Mouse (Mus musculus): ENCODE measurements around the gene Gm20695. TPM values are rescaled to one million over a fixed set of nuclear protein-coding genes. Genes with fewer than 3 reads are reported as not detected.
"Not testable (repeated sequence)": the region's sequence is repeated elsewhere in the genome, so short reads cannot be mapped to it uniquely, and the experiment has no call there.

Gm20695 gene
- total RNA-seq (2014; fragmentation: Nextera tagmentation) (1.3 and 7.0 TPM in 2 replicates), total RNA-seq (2017) (1.4 TPM in 1 of 2 replicates, not detected in the other)

DNA sequence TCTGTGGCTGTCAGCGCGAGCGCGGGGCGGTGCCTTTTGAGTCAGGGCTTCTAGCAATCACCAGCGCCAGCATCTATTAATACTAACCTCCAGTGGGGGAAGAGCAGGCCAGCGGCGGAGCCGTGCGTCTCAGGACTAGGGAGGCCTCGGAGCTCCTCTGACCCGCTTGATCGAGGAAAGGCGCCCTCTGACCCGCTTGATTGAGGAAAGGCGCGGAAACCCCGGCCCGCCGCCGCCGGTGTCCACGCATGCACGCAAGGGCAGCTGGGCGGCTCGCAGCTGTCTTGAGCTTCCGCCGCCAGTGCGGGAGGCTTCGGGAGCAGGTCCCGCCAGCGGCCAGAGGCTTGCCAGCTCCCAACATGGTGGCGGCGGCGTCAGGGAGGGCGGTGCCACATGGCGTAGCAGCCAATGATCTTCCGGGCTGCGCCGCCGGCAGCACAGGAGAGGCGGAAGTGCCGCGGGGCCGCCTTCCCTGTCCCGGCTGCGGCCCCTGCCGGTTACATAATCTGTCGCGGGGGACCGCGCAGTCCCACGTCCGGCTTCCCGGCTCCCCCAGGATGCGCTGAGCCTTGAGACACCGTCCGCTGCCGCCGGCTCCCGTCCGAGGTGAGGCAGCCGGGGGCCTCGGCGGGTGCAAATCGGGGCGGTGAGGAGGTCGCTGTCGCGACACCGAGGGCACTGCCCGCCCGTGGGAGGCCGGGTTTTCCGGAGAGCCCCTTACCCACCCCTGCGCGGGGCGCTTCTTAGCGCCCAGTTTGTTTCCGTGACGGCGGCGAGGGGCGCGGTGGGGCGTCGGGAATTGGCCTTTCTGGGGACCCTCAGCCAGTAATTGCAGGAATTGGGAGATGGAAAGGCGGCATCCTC, at the start of gene Gm20695, which contains the start of gene Zfp597:
Gene Gm20695 (plus strand): TSS at position 448 of the 864 bp plus-strand sequence.
Gene Zfp597 (minus strand): TSS at position 361 of the 864 bp plus-strand sequence.
- ATAC-seq (replicated peaks; ENCODE audit: poor library complexity, severe bottlenecking), result peak; percentile 95

DNA sequence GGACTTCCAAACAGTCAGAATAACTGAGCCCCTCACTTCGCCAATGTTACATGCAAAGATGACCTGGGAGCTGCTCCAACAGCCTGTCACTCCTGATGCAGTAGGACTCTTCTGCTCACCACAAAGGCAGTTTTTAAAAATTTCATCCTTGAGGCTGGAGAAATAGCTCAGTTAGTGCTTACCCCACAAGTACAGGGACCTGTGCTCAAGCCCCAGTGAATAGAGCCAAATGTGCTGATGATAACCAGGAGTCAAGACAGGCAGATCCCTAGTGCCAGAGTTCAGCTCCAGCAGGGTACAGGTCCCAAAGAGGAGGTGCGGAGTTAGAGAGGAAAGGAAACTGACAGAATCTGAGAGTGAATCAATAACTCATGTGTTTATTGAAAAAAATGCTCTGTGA, 49.0 kb upstream of the Gm20695 start:
- no peak for ATAC-seq (replicated peaks; ENCODE audit: poor library complexity, severe bottlenecking)

DNA sequence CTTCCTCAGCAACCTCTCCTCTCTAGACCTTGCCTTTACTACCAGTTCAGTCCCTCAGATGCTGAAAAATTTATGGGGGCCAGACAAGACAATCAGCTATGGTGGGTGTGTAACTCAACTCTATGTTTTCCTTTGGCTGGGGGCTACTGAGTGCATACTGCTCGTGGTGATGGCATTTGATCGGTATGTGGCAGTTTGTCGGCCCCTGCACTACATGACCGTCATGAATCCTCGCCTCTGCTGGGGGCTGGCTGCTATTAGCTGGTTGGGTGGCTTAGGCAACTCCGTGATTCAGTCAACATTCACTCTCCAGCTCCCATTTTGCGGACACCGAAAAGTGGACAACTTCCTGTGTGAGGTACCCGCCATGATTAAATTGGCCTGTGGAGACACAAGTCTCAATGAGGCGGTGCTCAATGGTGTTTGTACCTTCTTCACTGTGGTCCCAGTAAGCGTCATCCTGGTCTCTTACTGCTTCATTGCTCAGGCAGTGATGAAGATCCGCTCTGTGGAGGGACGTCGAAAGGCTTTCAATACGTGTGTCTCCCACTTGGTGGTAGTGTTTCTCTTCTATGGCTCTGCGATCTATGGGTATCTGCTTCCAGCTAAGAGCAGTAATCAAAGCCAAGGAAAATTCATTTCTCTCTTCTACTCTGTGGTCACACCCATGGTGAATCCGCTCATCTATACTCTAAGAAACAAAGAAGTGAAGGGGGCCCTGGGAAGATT, 45.1 kb upstream of the Gm20695 start:
- ATAC-seq (replicated peaks; ENCODE audit: poor library complexity, severe bottlenecking), result 0 out of 2 replicates have a peak, but pooled peaks have one; percentile 33

DNA sequence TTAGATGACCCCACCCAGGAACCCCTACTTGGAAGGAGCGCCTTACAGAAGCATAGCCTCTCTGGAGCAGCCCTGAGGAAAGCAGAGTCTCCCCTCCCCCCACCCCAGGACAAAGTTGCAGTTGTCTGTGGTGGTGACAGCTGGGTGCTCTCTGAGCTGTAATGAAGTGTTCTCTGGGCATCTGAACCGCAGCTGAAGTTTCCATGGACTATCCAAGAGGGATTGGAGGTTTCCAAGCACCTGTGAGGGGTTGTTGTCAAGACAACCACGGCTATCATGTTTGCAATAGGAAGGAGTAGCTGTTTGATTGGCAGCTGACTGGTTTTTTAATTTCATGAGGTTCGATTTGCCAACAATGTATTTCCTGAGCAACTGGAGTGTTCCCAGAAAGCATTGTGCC, 41.5 kb upstream of the Gm20695 start:
- ATAC-seq (replicated peaks; ENCODE audit: poor library complexity, severe bottlenecking), result peak; percentile 5; the same call in 1 of the 2 replicates

DNA sequence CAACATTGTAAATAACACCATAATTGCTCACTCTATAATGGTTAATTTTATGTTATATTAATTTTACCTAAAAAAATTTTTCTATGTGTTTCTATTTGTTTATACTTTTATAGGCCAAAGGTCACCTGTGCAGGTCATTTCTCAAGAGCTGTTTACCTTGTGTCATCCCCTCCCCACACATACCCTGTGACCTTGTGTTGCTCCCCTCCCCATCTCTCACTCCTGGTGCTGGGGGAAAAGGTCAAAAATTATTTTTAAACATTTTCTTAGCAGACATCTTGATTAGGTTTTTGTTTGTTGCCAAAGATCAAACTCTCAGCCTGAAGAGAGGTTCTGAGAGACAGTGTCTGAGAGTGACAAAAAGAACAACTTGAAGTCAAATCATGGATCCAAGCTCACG, 40.7 kb upstream of the Gm20695 start:
- ATAC-seq (replicated peaks; ENCODE audit: poor library complexity, severe bottlenecking), result no peak

DNA sequence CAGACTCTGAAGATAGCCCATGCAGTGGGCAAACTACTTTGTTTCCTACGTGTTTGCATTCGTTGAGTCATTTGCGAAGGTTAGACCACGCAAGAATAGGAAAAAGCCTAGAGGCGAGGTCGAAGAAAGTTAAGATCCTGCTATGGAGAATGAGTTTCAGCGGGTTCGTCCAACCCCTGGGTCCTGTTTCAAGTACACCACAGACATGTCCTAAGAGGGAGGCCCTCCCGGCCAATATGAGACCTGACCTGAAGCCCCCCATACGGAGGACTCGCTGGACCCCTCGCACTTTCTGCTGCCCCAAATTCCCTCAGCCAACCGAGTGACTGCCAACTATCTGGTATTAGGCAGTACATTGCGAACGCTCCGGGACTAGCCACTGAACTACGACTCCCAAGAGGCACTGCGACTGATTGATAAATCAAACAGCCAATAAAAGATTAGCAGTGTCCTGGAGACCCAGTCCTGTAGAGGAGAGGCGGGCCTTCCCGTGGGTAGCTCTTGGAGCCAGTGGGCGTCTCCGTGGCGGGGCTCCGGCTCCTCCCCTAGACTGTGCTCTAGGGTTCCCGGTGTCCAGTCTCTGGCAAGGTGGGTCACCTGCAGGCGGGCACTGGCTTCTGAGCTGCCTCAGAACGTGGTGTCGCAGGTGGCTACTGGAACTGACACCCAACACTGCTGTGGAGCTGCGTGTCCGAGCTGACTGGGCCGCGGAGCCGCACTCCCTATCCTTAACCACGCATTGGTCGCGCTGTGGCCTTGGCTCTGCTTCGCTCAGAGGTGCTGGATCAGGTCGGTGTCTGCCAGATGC, 37.5 kb upstream of the Gm20695 start, which contains the start of gene Zfp174:
Gene Zfp174 (plus strand): TSS at position 558 of the 808 bp plus-strand sequence.
- peak; percentile 96 for ATAC-seq (replicated peaks; ENCODE audit: poor library complexity, severe bottlenecking)

DNA sequence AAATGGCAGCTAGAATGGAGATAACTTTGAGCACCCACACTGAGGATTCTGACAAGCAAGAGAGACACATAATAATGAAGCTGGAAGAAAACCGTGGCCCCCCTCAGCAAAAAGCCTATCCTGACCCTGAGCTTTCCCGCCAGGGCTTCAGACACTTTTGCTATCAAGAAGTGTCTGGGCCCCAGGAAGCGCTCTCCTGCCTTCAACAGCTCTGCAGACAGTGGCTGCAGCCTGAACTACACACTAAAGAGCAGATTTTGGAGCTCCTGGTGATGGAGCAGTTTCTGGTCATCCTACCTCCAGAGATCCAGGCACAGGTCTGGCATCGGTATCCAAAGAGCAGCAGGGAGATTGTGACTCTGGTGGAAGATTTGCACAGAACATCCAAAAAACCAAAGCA, 36.6 kb upstream of the Gm20695 start:
- ATAC-seq (replicated peaks; ENCODE audit: poor library complexity, severe bottlenecking), result no peak

DNA sequence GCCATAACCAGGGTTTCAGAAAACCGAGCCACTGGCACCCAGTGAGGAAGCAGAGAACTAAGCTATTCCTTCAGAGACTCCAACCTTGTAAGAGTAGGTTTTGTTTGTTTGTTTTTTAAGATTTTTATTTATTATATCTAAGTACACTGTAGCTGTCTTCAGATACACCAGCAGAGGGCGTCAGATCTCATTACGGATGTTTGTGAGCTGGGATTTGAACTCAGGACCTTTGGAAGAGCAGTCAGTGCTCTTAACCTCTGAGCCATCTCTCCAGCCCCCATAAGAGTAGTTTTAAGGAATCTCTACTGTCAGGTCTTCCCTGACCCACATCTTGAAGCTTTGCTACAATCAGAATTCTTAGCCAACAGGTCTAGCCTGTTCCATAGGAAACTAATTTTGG, 36.0 kb upstream of the Gm20695 start:
- no peak for ATAC-seq (replicated peaks; ENCODE audit: poor library complexity, severe bottlenecking)

DNA sequence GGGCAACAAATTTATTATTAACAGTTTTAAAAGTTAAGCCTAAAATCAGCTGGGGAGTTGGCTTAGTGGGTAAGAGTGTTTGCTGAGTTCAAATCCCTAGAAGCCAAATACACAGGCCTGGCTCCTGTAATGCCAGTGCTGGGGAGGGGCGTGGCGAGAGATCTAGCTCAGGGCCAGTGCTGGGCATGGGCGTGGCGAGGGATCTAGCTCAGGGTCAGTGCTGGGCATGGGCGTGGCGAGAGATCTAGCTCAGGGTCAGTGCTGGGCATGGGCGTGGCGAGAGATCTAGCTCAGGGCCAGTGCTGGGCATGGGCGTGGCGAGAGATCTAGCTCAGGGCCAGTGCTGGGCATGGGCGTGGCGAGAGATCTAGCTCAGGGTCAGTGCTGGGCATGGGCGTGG, 33.1 kb upstream of the Gm20695 start:
- ATAC-seq (replicated peaks; ENCODE audit: poor library complexity, severe bottlenecking), result not testable (repeated sequence)

DNA sequence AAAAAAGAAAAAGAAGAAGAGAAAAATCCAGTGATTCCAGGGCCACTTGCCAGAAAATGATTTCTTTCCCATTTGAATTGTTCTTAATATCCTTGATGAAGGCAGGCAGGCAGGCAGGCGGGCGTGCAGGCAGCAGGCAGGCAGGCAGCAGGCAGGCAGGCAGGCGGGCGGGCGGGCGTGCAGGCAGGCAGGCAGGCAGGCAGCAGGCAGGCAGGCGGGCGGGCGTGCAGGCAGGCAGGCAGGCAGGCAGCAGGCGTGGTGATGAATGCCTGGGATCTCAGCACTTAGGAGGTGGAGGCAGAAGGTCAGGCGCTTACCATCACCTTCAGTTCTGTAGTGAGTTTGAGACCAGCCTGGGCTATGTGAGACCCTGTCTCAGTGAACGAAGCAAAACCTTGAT, 31.9 kb upstream of the Gm20695 start:
- ATAC-seq (replicated peaks; ENCODE audit: poor library complexity, severe bottlenecking), result no peak

DNA sequence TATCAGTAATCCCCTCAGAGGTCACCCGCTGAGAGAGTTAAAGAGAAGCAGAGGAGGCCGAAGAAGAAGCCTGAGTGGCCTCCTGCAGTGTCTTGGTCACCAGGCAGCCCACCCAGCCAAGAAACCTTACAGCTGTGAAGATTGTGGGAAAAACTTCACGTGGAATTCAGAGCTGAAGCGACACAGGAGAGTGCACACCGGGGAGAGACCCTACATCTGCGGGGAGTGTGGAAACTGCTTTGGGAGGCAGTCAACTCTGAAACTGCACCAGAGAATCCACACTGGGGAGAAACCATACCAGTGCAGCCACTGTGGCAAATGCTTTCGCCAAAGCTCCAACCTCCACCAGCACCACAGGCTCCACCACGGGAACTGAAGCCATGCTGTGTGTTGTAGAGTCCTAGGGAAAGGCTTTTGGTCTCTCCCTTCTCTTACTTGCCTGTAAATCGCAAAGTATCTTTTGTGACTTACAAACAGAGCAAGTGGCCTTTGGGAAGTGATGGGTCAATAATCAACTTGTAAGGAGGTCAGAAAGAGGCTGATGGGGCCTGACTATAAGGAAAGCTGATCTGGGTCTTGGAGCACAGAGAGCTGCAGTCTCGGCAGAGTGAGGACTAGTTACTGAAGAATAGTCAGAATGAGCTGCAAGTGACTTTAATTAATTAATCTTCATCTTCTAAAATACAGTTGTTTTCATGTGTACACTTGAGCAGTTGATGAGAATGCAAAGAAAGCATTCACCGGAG, 29.8 kb upstream of the Gm20695 start:
- no peak for ATAC-seq (replicated peaks; ENCODE audit: poor library complexity, severe bottlenecking)

DNA sequence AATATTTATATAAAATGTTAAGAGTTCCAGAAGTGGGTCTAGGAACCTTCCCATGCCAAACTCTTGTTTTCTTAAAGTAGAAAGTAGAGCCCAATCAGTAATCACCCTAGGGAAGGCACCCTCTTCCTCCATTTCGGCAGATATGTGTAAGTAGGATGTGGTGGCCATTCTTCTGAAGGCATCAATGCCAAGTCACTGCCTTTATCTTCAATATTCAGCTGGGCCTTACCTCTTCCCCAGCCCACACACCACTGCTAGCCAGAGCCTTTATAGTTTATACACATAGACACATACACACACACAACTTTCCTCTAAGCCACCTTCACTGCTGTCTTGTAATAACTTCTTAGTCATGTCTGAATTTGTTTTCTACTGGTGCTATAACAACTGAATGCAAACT, 28.7 kb upstream of the Gm20695 start:
- no peak for ATAC-seq (replicated peaks; ENCODE audit: poor library complexity, severe bottlenecking)

DNA sequence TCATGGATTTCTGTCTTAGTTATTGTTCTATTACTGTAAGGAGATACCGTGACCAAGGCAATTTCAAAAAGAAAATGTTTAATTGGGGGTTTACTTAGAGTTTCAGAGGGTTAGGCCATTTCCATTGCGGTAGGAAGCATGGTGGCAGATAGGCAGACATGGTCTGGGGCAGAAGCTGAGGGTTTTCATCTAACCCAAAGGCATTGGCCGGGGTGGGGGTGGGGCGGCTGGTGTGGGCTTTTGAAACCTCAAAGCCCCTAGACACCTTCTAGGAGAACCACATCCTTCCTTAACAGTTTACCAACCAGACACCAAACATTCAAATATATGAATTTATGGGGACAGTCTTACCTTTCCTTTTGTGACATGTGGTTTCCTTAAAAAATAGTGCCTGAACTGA, 25.2 kb upstream of the Gm20695 start:
- ATAC-seq (replicated peaks; ENCODE audit: poor library complexity, severe bottlenecking), result peak; percentile 55

DNA sequence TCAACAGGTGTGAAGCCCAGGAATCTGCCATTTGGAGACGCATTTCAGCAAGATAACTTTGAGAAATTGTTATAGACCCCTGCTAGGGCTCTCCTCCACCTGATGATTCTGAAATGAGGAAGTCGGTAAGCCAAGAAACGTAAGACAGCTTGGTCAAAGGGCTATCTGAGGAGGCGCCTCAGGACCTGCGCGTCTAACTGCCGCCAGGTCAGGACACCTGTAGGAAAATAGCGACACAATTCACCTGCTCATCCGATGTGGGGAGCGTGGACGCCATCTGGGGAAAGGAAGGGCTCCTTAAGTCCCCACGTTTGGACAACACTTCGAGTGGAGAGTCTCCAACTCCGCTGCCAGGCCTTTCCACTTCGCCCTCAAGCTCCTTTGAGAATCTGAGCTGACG, 12.6 kb upstream of the Gm20695 start:
- peak; percentile 45 for ATAC-seq (replicated peaks; ENCODE audit: poor library complexity, severe bottlenecking)

DNA sequence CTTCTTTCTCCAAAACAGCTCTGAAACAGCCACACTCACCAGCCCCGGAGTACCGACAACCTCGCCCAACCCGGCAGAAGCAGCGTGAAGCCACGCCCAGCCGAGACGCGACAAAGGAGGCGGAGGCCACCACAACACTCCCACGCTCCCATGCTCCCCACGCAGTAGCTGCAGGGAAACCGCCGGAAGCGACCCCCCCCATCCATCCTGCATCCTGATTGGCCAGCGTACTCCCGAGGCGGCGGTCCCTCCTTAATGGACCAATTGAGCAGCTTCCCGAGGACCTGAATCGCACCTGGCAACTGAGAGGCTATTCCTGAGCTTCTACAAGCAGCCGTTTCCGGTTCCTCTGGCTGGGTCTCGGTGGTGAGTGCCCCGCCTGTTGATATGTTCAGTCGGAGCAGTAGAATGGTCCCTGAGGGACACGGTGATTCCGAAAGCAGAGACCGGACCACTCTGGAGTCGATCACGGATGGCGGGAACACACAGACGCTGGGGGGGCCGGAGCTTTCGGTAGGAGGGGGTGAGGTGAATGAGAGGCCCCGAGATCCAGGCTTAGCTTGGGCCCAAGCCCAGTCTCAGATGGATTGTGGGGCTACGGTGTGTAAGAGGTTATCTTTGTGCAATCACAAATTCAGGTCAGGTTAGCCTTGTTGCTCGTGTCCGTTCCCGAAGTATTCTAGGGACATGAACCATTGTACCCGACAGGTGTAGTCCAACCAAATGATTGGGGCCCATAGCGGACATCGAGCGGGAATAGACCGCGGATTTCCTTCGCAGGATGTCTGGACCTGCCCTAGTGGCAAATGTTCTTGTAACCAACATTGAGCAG, 12.0 kb upstream of the Gm20695 start, which contains the start of gene Naa60:
Gene Naa60 (plus strand): TSS at position 160 of the 832 bp plus-strand sequence.
- peak; percentile 97 for ATAC-seq (replicated peaks; ENCODE audit: poor library complexity, severe bottlenecking)

DNA sequence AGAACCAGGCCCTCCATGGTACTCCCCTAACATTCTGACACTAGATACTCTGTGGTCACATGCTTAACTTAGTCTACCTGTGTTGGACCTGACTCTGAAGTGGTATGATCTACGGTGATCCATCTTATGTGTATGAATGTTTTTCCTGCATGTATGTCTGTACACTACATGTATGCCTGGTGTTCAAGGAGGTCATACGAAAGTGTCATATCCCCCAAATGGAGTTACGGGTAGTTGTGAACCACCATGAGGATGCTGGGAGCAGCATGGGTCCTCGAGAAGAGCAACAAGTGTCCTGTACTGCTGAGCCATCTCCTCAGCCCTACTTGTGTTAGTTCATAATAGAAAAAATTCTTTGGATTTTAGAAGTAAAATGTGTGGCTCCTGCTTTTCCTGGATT, 8.1 kb upstream of the Gm20695 start:
- ATAC-seq (replicated peaks; ENCODE audit: poor library complexity, severe bottlenecking), result no peak

DNA sequence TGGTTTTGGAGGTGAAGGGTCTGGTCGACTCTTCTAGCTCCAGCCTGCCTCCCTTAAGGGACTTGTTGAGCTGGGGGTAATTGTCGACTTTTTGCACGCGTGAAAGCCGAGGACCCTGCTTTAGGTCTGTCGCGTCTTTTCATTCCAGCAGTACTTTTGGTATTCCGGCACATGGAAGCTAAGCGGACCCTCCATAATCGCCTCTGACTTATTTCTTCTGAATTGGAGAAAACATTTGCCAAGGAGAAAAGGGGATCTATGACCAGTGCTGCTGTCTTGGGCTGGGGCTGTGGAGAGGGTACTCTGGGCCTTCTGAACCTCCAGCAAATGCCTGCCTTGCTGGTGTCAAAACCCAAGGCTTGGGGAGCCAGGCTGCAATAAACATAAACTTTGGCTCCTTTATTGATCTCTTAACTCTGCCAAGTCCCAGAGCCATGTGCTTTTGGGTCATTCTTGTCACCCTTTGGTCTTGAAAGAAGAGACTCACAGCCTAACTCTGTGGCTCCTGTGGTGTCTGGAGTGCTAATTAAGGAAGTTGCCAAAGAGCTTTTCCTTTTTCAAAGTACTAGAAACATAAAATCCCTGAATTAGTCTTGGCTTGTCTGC, 720 bp downstream of the Gm20695 start:
- peak; percentile 52 for ATAC-seq (replicated peaks; ENCODE audit: poor library complexity, severe bottlenecking)

DNA sequence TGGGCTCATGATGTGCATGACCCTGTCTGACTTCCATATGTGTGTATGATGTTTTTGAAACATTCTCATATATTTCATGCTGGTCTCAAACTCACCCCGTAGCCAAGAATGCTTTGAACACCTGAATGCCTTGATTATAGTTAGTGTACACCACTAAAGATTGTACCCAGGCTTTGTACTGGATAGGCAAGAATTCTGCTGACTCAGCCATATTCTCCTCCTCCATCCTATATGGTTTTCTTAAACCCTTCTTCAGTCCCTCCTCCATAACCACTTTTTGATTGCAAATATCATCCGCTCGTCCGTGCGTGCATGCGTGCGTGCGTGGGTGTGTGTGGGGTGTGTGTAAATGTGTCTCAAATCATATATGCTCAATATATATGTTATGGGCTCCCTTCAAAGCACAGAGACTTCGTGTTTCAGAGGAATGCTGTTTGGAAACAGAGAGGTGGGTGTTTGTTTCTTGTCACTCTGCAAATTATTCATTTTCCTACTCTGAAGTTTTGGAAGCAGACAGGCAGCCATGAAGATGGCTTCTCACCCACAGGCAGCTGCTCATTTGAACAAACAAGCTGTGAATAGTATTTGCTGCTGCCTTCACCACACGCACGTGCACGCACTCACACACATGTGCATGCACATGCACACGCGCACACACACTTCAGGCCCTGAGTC, 7.3 kb downstream of the Gm20695 start:
- no peak for ATAC-seq (replicated peaks; ENCODE audit: poor library complexity, severe bottlenecking)
